ENCODE assay signal across 8 mouse cellular contexts in the genomic region with DNA sequence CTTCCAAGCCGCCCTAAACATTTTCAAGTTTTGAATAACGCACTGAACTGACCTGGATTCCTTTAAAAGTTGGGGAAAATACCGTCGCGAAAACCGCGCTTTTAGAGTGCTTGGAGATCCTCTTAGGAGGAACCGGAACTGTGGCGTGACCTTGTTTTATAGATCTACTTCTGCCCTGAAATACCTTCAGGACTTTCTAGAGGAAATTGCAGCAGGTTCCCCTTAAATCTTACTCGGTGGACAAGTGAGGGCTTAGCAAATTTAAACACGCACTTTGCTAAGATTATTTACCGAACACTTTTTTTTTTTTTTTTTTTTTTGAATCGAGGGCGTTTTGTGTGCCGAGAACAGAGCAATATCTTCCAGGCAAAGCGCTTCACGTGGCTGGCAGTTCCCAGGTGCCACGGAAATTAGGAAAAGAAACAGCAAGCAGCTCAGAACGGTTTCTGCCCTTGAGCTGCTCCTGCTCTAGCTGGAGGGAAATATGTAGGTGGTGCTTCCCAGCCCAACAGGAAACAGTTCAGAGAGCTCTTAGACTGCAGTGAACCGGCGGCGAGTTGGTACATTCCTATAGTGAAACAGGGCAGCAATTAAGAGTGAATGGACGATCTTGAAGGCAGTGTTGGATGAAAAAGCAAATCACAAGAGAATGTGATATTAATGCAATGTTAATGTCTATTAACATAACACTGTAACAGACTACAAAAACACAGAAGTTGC.
DNase-seq lines count a peak whose midpoint lies in the region; ATAC-seq and TF ChIP-seq lines count a peak whose summit lies in the region.

No protein-coding gene starts in this region.

- ATAC-seq in forebrain, embryonic 11.5 days (replicated peaks; ENCODE audit: low FRiP score), result no peak
- peak; percentile 9; the same call in 1 of the 2 replicates for ATAC-seq in hindbrain, embryonic 16.5 days
- ATAC-seq in activated CD4-positive, CD25-positive, alpha-beta regulatory T cell, adult 4 months, result no peak

- peaks cover 4 to 22% of the 10 kb centered on the region in 2 experiments for H3K4me1 ChIP-seq in CH12.LX (ENCODE audit: control insufficient read depth in 1 of 2, insufficient read depth in 2 of 2)
- peaks cover 1% of the 10 kb centered on the region for H3K4me1 ChIP-seq in bone marrow, adult 2 months (ENCODE audit: control insufficient read depth, insufficient read depth, low read length)
- peaks cover 13% of the 10 kb centered on the region for H3K4me1 ChIP-seq in forebrain, embryonic 11.5 days (replicated peaks; ENCODE audit: control insufficient read depth, insufficient read depth, low read length)
- H3K4me1 ChIP-seq in hindbrain, embryonic 16.5 days (ENCODE audit: control insufficient read depth, insufficient read depth, low read depth, low read length), result peaks cover 20% of the 10 kb centered on the region
- peaks cover 6% of the 10 kb centered on the region; the same call in 1 of the 2 replicates for H3K4me1 ChIP-seq in small intestine, adult 2 months (ENCODE audit: control insufficient read depth, insufficient read depth, insufficient read length, low read length)

- H3K9ac ChIP-seq in CH12.LX (ENCODE audit: insufficient read depth, low read depth), result peak overlapping the region; percentile 84
- H3K9ac ChIP-seq in forebrain, embryonic 11.5 days (ENCODE audit: low read length), result peak overlapping the region; percentile 83
- peak overlapping the region; percentile 81 for H3K9ac ChIP-seq in hindbrain, embryonic 16.5 days (ENCODE audit: low read depth, low read length)

- peak; percentile 72 for TF ChIP-seq POLR2A in CH12.LX (IDR thresholded peaks at IDR 0.05; ENCODE audit: low read depth, low read length)
- TF ChIP-seq POLR2A in bone marrow, adult 2 months (IDR thresholded peaks at IDR 0.05; ENCODE audit: borderline replicate concordance, control insufficient read depth, low read depth, low read length), result no peak
- no peak for TF ChIP-seq POLR2A in small intestine, adult 2 months (IDR thresholded peaks at IDR 0.05; ENCODE audit: low read depth, low read length)

- H3K4me2 ChIP-seq in CH12.LX (ENCODE audit: insufficient read depth, low read depth, poor library complexity, severe bottlenecking), result peak overlapping the region; percentile 80
- peak overlapping the region; percentile 79 for H3K4me2 ChIP-seq in forebrain, embryonic 11.5 days (ENCODE audit: low read depth, low read length, severe bottlenecking)
- H3K4me2 ChIP-seq in hindbrain, embryonic 16.5 days (ENCODE audit: low read length), result peak overlapping the region; percentile 89

- no peaks in the 10 kb centered on the region for H3K79me2 ChIP-seq in CH12.LX (replicated peaks; ENCODE audit: control insufficient read depth, extremely low read depth, insufficient read depth, poor library complexity, severe bottlenecking)
- H3K79me2 ChIP-seq in macrophage (ENCODE audit: inconsistent target), result no peaks in the 10 kb centered on the region

- TF ChIP-seq EP300 in CH12.LX (IDR thresholded peaks at IDR 0.05; ENCODE audit: low read length), result peak; percentile 51; the same call in 1 of the 2 replicates

- H3K36me3 ChIP-seq in CH12.LX (replicated peaks in 1 of 2; ENCODE audit: control insufficient read depth in 1 of 2, insufficient read depth in 1 of 2, low read length in 1 of 2) (no peaks in the 10 kb centered on the region), macrophage (ENCODE audit: inconsistent target) (no peaks in the 10 kb centered on the region)
- H3K36me3 ChIP-seq in forebrain, embryonic 11.5 days (ENCODE audit: control insufficient read depth, insufficient read depth, low read length), result no peaks in the 10 kb centered on the region
- H3K36me3 ChIP-seq in hindbrain, embryonic 16.5 days (ENCODE audit: control insufficient read depth, insufficient read depth, low read length), result no peaks in the 10 kb centered on the region
- no peaks in the 10 kb centered on the region for H3K36me3 ChIP-seq in small intestine, adult 2 months (ENCODE audit: control insufficient read depth, insufficient read depth, low read length)

- H3K9me3 ChIP-seq in CH12.LX (replicated peaks; ENCODE audit: low read length), result no peaks in the 10 kb centered on the region
- no peaks in the 10 kb centered on the region for H3K9me3 ChIP-seq in forebrain, embryonic 11.5 days (ENCODE audit: control insufficient read depth, low read length)
- H3K9me3 ChIP-seq in hindbrain, embryonic 16.5 days (ENCODE audit: control insufficient read depth, low read length), result no peaks in the 10 kb centered on the region

- in situ Hi-C loops in CH12.LX (cut with MboI; ENCODE audit: low pct_ligation_motif_present, low pct_unique_long_range_greater_than_20kb, low sequenced_read_pairs), result loop anchor here (10.0 kb wide), 1 partner anchor 614 kb away; no protein-coding TSS in a partner anchor

- peak overlapping the region; percentile 47 to 88 (median 64) for H3K4me3 ChIP-seq in CH12.LX (replicated peaks in 1 of 3; ENCODE audit: low read depth in 2 of 3, low read length in 2 of 3, poor library complexity in 1 of 3)
- peak overlapping the region; percentile 32 for H3K4me3 ChIP-seq in bone marrow, adult 2 months (replicated peaks; ENCODE audit: control insufficient read depth, low read depth, low read length)
- peak overlapping the region; percentile 39 for H3K4me3 ChIP-seq in forebrain, embryonic 11.5 days (ENCODE audit: low read depth, low read length)
- H3K4me3 ChIP-seq in hindbrain, embryonic 16.5 days (ENCODE audit: low read length), result peak overlapping the region; percentile 52
- H3K4me3 ChIP-seq in macrophage (ENCODE audit: inconsistent target), result peak overlapping the region; percentile 12
- peak overlapping the region; percentile 62 for H3K4me3 ChIP-seq in small intestine, adult 2 months (ENCODE audit: low read depth, low read length)

- H3K27me3 ChIP-seq in CH12.LX (replicated peaks), result no peaks in the 10 kb centered on the region
- 0 out of 2 replicates have a peak, but pooled peaks cover 1% of the 10 kb centered on the region for H3K27me3 ChIP-seq in forebrain, embryonic 11.5 days (ENCODE audit: control insufficient read depth, insufficient read depth, low read length)
- no peaks in the 10 kb centered on the region for H3K27me3 ChIP-seq in hindbrain, embryonic 16.5 days (replicated peaks; ENCODE audit: control insufficient read depth, insufficient read depth, low read length)
- H3K27me3 ChIP-seq in small intestine, adult 2 months (ENCODE audit: control insufficient read depth, insufficient read depth, low read length), result peaks cover 26% of the 10 kb centered on the region

- TF ChIP-seq CTCF in CH12.LX (conservative IDR thresholded peaks at IDR 0.05 in 1 of 2, IDR thresholded peaks at IDR 0.05 in 1 of 2; ENCODE audit: low read depth in 2 of 2, low read length in 2 of 2), result no peak
- TF ChIP-seq CTCF in bone marrow, adult 2 months (IDR thresholded peaks at IDR 0.05; ENCODE audit: control insufficient read depth, insufficient read depth, low read length), result no peak
- no peak for TF ChIP-seq CTCF in small intestine, adult 2 months (IDR thresholded peaks at IDR 0.05; ENCODE audit: extremely low read depth, insufficient read length, insufficient replicate concordance, low read depth, low read length)

- peak; percentile 78 for DNase-seq in CH12.LX (ENCODE audit: extremely low read depth)
- peak; percentile 72 for DNase-seq in forebrain, embryonic 11.5 days (ENCODE audit: low spot score)
- DNase-seq in left cerebral cortex, adult 18-20 months (ENCODE audit: low spot score in 2 of 2), result peak; percentile 50 to 68

- peak overlapping the region; percentile 87 for H3K27ac ChIP-seq in CH12.LX (ENCODE audit: insufficient read depth, low read depth)
- no peak overlapping the region for H3K27ac ChIP-seq in bone marrow, adult 2 months (ENCODE audit: control insufficient read depth, insufficient read depth, low read depth, low read length, poor library complexity)
- peak overlapping the region; percentile 98 for H3K27ac ChIP-seq in forebrain, embryonic 11.5 days (ENCODE audit: low read depth, low read length)
- H3K27ac ChIP-seq in hindbrain, embryonic 16.5 days (ENCODE audit: low read depth, low read length), result peak overlapping the region; percentile 97
- no peak overlapping the region for H3K27ac ChIP-seq in macrophage
- no peak overlapping the region for H3K27ac ChIP-seq in small intestine, adult 2 months (ENCODE audit: insufficient read depth, low read depth, low read length)

- dilution Hi-C loops in CH12.LX (cut with MboI; ENCODE audit: extremely low pct_ligation_motif_present, extremely low pct_unique_long_range_greater_than_20kb, low sequenced_read_pairs), result no loop called here

- WGBS in bone marrow, adult 2 months, result under 1% methylated on average over 23 of the region's 23 CpGs
- WGBS in forebrain, embryonic 11.5 days, result under 1% methylated on average over 23 of the region's 23 CpGs
- 1% methylated on average over 23 of the region's 23 CpGs for WGBS in hindbrain, embryonic 16.5 days
- under 1% methylated on average over 23 of the region's 23 CpGs for WGBS in macrophage (ENCODE audit: missing documents)
- under 1% methylated on average over 23 of the region's 23 CpGs for WGBS in small intestine, adult 2 months

- TF ChIP-seq RAD21 in CH12.LX (IDR thresholded peaks at IDR 0.05; ENCODE audit: low read depth, low read length), result no peak; the same call in 1 of the 2 replicates

TF ChIP-seq in CH12.LX, 34 proteins besides CTCF, POLR2A, EP300 and RAD21 (continues in another document):
- TF ChIP-seq HCFC1 (IDR thresholded peaks at IDR 0.05; ENCODE audit: low read depth, low read length) (no peak; the same call in 1 of the 2 replicates), GABPA (IDR thresholded peaks at IDR 0.05; ENCODE audit: insufficient replicate concordance, low read depth, low read length) (no peak), UBTF (IDR thresholded peaks at IDR 0.05; ENCODE audit: low read depth, low read length) (no peak), MAX (IDR thresholded peaks at IDR 0.05; ENCODE audit: low read length) (peak; percentile 54), CHD1 (IDR thresholded peaks at IDR 0.05; ENCODE audit: low read depth, low read length) (peak; percentile 95), JUND (conservative IDR thresholded peaks at IDR 0.05; ENCODE audit: low read depth, low read length) (0 out of 2 replicates have a peak, but pooled peaks have one; percentile 3), ZMIZ1 (IDR thresholded peaks at IDR 0.05; ENCODE audit: low read depth, low read length) (peak; percentile 90; the same call in 1 of the 2 replicates), KAT2A (IDR thresholded peaks at IDR 0.05; ENCODE audit: insufficient replicate concordance, low read length) (0 out of 2 replicates have a peak, but pooled peaks have one; percentile 56), MYC (IDR thresholded peaks at IDR 0.05; ENCODE audit: low read depth, low read length) (peak; percentile 55; the same call in 1 of the 2 replicates), SMC3 (IDR thresholded peaks at IDR 0.05; ENCODE audit: low read depth, low read length) (no peak), USF1 (IDR thresholded peaks at IDR 0.05; ENCODE audit: low read depth, low read length) (no peak), TCF12 (IDR thresholded peaks at IDR 0.05; ENCODE audit: low read depth, low read length) (peak; percentile 73), ZNF384 (IDR thresholded peaks at IDR 0.05; ENCODE audit: low read depth, low read length) (peak; percentile 82), MAZ (IDR thresholded peaks at IDR 0.05; ENCODE audit: low read depth, low read length) (peak; percentile 69; the same call in 1 of the 2 replicates)

Comparison
In these comparisons a context has a peak if more than half of its experiments do, and no peak if none do; other contexts are left out.
1. H3K27ac ChIP-seq: peak in CH12.LX (single experiment), forebrain, embryonic 11.5 days (single experiment) and hindbrain, embryonic 16.5 days (single experiment); none in bone marrow, adult 2 months (single experiment), macrophage (single experiment) and small intestine, adult 2 months (single experiment).
2. H3K4me3 ChIP-seq: peak in every context shown above with its lines; median percentile 64 in CH12.LX; 62 in small intestine, adult 2 months; 52 in hindbrain, embryonic 16.5 days; 39 in forebrain, embryonic 11.5 days; 32 in bone marrow, adult 2 months; 12 in macrophage.
3. Peak in every context shown above with its lines, with median percentiles within 50 percentile points of each other: DNase-seq, H3K4me2 ChIP-seq and H3K9ac ChIP-seq.